Mouse (Mus musculus): ENCODE measurements at regions not wholly inside any gene's neighbourhood (a gene's known extent, or its start where the extent isn't known, plus 50 kb on each side); places are given as distances from the start of the nearest gene placed in this dataset.

DNA sequence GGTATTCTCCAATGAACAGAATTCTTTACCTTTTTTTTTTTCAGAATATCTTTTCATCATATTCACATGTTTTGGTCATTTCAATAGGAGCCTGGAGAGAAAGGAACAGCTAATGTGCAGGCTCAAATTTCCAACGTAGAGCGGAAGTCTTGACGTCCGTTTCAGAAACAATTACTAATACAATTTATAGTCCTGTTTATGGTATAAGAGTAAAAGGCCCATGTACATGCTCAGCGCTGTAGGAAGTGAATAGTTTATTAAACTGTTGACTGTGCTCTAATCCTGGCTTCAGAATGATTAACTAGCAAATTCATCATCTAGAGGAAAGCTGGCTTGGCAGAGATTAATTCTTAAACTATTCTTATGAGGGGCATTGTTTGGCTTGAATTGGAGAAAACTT, 142.1 kb downstream of the Pik3r1 start:
- DNase-seq: no peak

DNA sequence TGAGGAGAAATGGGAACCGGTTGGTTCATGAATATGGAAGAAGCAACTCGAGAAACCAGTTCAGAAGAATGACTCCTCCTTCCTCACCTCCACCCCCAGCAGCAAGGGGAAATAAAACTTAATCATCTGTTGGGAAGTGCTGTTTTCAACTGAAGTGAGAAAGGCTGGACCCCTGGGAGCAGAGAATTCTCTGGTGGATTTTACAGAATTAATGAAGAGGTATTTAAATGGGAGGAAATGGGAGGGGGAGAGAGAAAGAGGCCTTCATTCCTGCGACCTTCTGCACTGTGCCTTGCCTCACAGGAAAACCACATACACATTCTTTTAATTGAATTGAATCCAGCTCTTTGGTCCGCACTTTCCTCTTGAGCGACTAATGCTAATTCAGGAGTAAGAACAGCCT, 143.8 kb downstream of the Pik3r1 start:
- no peak for DNase-seq

DNA sequence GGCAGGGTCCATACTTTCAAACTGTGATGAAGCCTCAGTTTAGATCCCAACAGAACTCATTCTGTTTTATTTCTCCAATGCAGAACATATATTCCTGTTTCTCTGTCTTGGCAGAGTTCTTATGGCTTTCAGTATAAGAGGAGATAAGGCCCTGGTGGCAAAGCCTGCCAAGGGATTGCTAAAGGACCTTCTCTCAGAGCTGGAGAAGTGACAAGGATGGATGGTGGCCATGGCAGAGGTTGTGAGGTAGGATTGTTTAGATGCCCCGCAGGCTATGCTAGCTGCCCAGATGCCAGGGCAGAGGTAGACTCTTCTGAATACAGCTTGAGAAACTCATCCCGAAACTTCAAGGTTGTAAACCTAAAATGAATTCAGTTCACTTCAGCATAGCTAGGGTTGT, 145.4 kb downstream of the Pik3r1 start:
- DNase-seq: no peak

DNA sequence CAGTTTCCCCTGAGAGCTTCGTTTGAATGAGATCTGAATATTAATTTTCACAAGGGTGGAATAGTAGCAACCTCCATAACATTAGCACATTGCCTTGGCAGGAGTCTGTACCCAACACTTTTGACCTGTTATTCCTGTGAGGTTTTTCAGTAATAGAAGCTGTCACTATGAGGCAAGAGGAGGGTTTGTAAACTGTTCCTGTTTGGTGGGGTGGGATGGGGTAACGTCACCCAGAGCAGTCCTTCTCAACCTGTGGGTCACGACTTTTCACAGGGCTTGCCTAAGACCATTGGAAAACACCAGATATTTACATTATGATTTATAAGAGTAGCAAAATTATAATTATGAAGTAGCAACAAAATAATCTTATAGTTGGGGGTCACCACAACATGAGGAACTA, 147.4 kb downstream of the Pik3r1 start:
- no peak for DNase-seq

DNA sequence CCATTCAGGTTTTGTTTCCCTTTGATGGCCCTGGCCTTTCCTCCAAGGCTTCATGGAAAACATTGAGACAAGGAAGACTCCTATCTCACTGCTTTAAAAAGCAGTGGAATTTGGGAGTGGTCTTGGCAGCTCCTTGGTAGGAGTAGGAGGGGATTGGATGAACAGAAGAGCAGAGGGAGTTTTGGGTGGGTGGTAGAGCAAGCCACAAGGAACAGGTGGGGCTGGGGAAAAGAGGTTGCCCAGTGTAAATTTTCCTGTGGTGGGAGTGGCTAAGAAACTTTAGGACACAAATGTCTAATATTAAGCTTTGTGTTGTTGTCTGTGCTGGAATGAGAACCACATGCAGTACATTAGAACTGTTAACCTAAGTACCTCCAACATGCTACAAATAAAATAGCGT, 148.9 kb downstream of the Pik3r1 start:
- DNase-seq: no peak

DNA sequence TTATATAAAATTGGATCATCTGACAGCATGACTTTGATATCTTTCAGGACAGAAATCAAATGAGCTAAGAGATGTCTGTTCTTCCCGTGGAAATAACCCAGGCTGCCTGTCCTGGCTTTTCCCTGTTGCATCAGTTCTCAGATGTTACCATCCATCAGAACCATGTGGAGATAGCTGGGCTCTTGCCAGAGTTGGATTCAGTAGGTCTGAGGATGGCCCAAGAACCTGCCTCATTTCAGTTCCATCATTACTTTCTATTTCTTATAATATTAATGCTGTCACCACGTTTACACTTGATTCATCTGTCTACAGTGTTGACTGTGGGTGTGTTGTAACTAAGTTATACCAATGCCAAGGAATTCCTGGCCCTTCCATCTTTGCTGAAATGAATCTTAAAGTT, 155.2 kb downstream of the Pik3r1 start:
- no peak for DNase-seq

DNA sequence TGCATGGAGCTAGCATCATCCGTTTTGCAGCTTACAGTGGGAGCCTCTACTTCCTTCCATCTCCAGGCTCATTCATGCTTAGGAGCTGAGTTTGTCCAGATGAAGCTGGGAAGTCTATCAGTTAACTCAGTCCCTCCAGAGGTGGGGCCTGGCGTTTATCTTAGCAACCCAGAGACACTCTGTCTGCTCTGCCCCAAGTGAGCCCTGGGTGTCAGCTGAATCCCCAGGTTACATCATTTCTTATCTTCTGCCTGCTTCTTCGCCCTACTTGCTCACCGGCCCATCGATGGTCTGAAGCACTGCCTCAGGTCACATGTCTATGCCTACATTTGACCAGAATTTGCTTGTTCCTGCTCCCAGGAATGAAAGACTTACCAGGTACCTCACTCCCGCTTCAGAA, 156.3 kb downstream of the Pik3r1 start:
- no peak for DNase-seq

DNA sequence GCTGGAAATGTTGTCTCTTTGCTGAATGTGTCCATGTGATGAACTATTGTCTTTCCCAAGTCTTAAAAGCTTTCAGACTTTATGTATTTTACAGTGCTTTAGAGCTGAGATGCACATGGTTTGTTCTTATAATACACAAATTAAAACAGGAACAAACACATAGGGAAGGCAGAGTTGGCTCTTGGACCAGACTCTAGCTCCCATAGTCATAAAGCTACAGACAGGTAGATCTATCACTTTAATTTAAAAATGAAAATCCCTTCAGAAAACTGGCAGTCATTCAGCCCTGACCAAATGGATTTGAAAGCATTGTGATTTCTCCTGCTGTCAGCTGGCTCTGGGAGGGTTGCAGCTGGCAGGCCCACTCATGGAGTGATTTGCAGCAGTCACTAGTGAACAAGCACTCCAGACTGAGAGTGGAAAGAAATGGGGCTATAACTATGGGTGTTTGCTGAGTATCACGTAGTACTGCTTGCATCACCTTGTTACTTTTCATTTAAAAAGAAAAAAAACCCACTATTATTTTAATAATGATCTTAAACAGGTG, 161.8 kb downstream of the Pik3r1 start:
- no peak for DNase-seq

DNA sequence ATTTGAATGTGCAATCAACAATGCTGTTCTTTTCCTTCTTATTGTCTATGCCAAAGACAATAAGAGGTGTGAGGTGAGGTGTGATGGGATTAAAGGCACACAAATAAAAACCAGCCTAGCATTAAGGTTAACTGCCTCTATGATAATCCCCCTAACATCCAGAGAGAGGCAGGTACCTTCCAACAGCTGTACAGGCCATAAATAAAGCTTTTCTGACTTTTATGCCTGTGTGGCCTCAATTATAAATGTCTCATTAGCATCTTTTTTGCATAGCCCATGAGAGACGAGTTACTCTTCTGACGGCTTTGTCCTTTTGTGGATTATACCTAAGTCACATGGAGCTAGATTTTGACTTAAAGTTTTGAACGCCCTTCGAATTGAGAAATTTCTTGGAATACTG, 162.3 kb downstream of the Pik3r1 start:
- no peak for DNase-seq

DNA sequence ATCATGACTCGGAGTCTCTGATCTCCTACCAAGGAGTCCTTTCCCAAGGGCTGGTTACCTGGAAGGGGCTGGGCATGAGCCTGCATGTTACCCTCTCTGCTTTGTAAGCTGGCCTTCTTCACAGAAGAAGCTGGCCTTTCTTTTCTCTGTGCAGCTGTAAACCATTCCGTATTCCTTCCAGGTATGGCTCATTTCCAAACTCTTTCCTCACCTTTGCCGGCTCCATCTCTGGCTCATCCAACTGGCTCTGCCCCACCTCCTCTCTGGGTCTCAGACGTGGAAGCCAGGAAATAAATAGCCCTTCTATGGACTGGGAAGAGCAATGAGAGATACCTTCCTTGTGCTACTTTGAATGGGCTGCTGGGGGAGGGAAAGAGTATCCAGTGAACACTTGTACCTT, 163.0 kb downstream of the Pik3r1 start:
- DNase-seq: no peak

DNA sequence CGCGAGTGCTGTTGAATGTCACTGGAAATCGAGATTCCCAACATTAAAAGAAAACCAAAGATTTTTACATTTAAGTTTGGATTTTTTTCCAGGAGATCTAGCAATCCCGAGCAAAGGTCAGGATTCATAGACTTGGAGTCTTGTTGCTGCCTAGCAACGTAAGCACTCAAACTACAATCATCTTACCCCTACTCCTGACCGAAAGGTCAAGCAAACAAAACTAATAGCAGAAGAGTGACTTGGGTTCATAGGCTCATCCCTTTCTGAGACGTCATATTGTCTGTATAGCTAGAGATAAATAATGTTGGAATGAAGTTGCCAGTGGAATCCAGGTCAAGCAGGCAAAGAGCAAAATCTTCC, 169.9 kb downstream of the Pik3r1 start:
- no peak for DNase-seq

DNA sequence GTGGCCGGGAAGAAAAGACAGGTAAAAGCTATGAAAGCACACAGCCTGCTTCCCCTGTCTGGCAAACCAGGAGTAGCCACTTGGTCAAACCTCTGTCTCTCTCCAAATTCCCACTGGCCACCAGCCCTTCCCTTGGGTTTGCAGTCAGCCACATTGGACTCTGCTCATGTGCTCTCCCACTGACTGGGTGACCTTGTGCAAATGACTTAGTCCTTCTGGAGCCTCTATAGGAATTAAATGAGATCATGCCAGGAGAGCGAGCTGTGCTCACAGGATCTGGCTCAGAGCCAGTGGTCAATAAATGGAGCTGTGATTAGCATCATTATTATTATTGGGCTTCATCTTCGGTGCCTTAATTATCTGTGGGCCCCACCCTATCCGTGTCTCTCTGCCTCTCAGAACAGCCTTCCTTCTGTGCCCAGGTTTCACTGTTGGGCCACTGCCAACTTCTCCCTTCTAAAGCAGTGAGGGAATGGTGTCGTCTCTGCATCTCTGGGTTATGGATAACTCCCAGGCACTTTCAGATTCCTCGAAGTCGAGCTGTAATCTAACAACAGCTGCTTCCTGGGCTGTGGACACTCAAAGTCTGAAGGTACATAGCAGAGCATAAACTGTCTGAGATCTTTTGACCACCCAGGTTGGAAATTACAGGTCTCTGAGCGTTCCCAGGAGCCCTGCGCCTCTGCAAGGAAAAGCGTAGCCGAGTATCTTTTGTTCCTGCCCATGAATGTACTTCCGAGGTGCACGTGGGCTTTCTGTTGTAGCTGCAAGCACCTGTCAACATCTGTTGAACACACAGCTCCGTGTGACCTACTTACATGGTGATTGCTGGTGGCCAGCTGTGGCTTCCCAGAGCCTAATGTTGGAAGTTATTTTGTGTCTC, 170.5 kb downstream of the Pik3r1 start:
- DNase-seq: peak; percentile 44

DNA sequence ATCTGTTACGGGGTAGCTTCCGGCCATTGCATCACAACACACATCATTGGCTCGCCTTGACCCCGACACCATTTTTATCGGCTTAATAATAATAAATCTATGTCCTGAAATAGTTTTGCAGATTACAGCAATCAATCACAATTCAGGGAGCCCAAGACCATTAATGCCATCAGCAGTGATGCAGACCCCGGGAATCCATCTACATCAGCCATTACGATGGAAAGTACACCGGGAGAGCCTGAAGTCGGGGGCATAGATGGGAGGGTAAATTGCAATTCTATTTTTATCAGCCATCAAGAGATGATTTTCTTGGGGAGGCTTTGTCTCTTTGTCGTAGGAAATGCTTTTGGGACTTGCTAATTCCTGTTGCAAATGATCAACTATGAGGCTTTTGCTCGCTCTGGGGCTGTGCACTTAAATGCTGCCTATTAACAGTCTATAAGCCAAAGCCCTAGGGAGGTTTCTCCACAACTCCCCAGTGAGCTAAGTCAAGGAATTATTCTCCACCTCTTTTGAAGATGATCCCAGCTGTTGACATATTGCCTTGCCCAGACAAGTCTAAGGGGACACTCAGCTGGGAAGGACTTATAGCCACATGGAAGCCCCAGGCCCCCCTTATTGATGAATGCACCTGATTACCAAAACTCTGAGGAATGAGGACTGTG, 173.4 kb downstream of the Pik3r1 start:
- DNase-seq: no peak

DNA sequence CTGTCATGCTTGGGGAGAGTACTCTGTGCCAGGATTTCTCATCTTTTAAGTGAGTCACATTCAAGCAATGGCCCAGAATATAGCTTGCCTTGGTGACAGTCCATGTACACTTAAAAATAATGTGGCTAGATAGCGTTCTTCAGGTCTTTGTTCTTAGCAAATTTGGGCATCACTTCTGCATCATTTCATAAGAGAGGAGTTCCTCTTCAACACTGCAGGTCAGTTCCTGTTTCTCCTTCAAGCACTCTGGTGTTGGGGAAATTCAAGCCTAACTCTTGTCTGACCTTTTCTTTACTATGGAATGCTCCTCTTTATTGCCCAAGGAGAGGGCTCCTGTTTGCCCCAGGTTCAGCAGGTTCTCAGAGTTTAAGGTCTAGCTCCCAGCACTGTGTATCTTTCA, 175.7 kb downstream of the Pik3r1 start:
- no peak for DNase-seq

DNA sequence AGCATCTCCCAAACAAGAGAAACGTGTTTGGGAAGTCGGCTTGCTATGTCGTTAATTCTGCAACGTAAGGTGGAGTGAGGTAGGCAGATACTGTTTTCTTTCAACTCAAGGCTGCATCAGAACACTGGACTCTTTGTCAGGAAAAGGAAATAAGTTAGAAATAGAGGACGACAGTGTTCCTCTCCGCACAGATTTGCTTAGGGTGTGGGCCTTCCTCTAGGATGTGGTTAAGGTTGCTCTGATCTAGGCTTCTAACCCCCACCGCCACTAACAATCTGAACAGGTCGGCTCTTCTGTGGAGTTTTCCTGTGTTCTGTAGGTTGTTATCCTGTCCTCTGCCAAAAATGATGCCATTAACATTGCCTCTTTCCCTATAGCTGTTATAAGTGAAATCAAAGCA, 179.1 kb downstream of the Pik3r1 start:
- no peak for DNase-seq

DNA sequence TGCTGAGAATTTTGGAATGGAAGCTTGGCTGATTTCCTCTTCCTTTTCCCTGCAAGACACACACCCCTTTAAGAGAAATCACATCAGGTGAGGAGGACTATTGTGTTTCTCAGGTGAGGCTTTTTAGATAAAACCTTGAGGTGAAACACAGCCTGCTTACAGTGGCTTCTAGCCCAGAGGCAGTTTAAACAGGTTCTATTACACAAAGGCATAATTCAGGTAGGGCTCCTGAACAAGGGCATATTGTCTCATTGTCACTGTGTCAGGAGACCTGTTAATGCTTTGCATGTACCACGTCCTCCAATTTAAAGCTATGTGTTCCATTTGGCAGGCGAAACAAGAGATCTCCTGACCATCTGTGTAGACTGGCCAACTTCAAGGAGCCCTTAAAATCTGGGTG, 181.2 kb downstream of the Pik3r1 start:
- no peak for DNase-seq

DNA sequence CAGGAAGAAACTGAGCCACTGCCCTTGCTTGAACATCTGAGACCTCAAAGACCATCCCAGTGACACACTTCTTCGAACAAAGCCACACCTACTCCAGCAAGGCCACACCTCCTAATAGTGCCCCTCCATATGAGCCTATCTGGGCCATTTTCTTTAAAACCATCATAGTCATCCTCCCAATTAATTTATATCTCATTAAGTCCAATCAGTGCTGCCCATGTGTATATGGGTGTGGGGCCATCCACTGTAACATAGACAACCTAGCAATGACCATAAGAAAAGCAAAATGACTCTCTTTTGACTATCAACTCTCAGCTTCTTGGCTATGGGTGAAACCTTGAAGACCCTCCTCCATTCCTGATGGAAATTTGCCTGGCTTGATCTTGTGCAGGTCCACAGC, 191.5 kb downstream of the Pik3r1 start:
- DNase-seq: no peak

DNA sequence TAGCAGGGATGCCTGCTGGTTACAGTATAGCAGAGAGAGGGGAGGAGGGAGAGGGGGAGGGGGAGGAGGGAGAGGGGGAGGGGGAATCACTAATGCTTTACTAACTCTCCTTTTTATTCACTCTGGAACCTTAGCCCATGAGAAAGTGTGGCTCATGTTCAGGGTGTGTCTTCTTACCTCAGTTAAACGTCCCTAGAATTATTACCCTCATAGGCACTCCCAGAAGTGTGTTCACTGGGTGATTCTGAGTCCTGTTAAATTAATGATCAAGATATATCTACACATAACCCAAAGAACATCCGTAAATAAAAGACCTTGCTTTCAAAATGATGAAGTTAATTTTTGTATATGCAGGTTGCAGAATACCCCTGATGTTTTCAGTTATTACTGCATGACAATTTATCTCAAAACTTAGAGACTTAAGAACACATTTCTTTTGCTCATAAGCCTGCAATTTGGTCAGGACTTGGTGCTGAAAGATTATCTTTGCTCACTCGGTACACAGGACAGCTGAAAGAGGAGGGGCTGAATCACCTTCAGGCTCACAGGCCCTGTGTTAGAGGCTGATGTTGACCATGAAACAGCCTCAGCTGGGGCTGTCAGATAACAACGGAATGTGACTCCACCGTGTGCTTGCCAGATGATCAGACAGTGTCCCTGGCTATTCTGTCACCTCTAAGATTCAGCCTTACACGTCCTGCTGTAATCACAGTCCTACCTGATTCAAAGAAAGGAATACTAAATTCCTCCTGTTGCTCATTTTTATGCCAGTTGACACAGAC, 195.0 kb downstream of the Pik3r1 start:
- no peak for DNase-seq

DNA sequence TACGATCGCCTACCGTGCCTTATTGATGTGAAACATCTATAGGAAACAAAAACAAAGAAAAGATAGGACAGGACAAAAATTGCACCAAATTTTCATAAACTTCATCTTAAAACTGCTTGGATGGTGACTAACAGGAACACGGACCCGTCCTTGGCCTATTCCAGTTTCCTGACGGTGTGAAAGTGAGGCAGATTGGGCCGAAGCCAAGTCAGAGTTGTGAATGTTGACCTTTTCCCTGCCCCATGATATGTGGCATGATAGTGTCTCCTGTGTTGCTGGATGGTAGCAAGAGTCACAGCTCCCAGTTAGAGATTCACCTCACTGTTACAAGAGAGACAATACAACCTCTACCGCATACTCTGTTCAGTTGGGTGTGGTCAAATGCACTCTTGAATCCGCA, 195.8 kb downstream of the Pik3r1 start:
- DNase-seq: no peak

DNA sequence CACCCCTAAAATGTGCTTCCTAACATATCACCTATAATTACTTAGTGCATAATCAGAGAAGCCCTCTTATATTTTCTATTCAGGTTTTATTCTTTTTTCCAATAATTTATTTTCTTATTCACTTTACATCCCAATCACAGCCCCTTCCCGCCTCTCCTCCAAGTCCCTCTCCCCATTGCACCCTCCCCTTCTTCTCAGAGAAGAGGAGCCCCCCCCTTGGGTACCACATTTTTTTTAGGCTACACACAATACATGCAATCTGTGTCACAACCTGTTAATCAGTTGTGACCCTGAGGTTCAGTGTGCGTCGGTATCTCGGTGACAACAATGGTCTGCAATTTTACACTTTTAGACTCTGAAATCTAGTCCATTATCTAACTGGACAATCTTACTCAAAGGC, 198.0 kb downstream of the Pik3r1 start:
- no peak for DNase-seq

DNA sequence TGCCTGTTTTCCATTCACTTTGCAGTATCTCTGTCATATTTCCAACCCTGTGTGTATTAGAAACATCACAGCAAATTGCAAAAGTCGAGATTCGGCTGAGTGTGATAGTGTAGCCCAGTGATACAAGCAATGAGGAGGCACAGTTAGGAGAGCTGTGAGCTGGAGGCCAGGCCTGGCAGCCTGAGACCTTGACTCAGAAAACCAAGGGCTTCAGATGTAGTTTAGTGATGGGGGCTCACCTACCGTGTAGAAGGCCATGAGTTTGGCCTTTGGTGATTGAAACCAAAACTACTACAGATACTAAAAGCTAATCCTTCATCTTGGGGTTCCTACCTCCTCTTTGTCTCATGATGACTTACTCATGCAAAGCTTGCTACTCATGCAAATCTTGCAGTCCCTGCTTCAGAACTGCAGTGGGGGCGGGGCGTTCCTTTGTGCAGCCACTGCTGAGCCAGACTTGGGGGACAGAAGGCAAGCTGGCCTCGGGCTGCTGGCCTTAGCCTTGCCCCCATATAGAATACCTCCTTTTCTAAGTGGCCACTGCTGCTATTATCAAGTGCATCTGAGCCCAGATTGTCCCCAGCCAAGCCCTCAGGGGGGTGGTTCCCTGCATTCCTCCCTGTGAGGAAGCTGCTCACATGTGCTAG, 198.9 kb downstream of the Pik3r1 start:
- DNase-seq: no peak

DNA sequence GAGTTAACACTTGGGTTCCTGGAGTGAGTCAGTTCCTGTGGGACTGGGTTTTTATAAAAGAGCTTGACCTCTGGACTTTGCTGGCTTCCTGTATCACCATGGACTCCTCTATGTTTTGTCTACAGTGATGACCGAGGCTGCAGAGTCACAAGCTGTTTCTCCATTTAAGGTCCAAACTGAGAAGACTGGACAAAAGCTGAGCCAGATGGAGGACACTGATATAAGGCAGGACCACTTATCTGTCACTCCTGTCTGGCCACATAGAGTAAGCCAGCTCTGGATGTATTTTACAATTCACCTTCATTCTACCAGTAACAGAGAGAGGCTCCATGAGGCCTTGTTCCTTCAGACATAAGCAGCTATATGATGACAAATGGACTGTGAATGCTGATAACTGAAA, 202.7 kb downstream of the Pik3r1 start:
- DNase-seq: no peak

DNA sequence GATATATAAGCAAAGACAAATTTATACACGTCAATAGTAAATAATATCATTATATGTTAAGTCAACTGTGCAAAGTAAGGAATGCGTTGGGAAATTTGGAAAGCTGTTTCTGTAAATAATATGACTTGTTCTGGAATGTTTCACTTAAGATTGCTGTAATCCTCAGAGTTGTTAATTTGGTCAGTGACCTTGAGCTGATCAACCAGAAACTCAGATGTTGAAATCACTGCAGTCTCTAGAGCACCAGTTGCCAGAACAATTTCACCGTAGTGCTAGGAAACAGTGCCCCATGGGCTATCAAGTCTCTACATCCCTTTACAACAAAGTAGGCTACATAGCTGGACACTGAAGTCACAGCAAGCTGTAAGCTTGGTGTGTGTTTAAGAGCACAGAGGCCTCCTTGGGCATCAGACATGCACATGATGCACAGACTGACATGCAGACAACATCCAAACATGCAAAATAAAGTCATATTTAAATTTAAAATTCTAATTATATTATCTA, 212.6 kb downstream of the Pik3r1 start:
- no peak for DNase-seq

Measured in cerebellum, adult 9-10 months (tissue).